Mouse (Mus musculus): ENCODE data around the gene Lypd3.

Gene Lypd3

DNA sequence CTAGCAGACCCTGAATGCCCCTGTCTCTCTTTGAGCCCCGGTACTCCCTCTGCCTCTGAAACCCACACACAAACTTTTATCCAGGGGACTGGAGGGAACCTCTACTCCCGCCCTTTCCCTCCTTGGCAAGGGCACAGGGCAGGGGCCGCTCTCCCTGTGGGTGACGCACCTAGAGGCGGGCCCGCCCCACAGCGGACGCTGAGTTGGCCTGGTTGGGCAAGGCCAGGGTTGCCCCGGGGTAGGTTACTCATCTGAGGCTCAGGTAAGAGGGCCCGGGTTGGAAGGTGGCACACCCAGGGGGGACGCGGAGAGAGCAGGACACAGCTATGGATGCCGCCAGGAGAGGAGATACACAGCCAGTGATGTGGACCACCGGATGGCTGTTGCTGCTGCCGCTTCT lies at the start of gene Lypd3:
Gene Lypd3 (plus strand): TSS at position 287 of the 400 bp plus-strand sequence.
- no peak for DNase-seq (ENCODE audit: low spot score)

GRCm38 (mm10) chr7:24586828-24587227 lies 49.5 kb upstream of the Lypd3 start:
- DNase-seq (ENCODE audit: low spot score), result no peak

- peak; percentile 61 for DNase-seq (ENCODE audit: low spot score)
Measured at GRCm38 (mm10) chr7:24587330-24588105, 48.8 kb upstream of the Lypd3 start, which contains the start of the genes Ethe1 and Zfp575. Gene Ethe1 (plus strand): TSS chr7:24587543. Gene Zfp575 (minus strand): TSS chr7:24587641.

DNA sequence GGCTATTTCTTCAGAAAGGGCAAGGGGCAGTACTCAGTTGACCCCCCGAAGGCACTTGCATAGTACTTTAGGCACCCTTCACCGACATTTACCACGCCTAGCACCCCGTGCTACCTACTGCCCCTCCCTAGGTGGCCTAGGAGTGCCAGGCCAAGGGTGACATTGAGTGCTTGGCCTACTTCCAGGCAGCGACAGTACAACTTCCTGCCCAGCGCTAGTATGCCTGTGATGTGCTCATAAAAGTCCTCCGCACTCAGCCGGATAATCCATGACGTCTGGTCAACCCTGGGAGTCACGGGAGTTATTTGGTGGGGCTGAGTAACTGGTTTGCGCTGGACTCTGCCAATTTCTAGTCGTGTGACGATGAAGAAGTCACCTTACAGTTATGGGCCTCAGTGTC lies 48.0 kb upstream of the Lypd3 start:
- no peak for DNase-seq (ENCODE audit: low spot score)

DNA sequence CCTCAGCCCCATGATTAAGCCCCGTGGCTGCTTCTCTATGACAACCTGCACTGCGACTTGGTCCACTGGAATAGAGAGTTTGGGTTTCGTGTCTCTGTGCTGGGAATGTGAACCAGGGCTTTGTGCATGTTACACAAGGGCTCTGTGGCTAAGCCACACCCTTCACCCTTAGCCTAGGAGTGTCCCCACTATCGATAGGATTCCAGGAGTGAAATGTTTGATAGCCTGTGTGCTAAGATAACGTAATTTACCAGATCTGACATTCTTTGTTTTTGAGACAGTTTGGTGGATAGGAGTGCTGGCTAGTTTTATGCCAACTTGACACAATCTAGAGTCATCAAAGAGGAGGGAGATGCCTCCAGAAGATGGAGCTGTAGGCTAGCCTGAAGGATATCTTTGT lies 44.6 kb upstream of the Lypd3 start:
- DNase-seq (ENCODE audit: low spot score), result no peak

DNA sequence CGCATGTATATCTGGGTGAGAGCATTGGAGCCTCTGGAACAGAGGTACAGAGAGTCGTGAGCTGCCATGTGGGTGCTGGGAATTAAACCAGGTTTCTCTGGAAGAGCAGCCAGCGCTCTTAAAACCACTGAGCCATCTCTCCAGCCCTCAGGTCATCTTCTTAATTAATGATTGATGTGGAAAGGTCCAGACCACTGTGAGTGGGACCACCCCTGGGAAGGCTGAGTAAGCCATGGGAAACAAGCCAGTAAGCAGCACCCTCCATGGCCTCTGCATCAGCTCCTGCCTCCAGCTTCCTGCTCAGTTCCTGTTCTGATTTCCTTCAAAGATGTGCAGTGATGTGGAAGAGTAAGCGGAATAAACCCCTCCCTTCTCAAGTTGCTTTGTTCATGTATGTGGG lies 44.2 kb upstream of the Lypd3 start:
- DNase-seq (ENCODE audit: low spot score), result no peak

DNA sequence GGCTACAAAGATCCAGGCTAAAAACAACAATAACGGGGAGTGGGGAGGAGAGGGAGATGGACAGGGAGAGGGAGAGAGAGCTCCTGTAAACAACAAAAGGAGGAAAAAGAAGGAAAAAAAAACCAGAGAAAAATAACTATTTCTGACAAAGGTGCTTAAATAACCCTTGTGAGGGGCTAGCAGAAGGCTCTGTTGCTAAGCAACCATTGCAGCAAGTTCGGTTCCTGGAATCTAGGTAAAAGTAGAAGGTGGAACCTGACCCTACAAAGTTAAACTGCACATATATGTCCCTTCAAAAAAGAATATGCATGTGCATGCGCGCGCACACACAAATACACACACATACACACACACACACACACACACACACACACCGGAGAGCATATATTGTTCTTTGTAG lies 43.6 kb upstream of the Lypd3 start:
- no peak for DNase-seq (ENCODE audit: low spot score)

- DNase-seq (ENCODE audit: low spot score), result peak; percentile 51
Measured at GRCm38 (mm10) chr7:24593621-24594308, 42.6 kb upstream of the Lypd3 start.

DNA sequence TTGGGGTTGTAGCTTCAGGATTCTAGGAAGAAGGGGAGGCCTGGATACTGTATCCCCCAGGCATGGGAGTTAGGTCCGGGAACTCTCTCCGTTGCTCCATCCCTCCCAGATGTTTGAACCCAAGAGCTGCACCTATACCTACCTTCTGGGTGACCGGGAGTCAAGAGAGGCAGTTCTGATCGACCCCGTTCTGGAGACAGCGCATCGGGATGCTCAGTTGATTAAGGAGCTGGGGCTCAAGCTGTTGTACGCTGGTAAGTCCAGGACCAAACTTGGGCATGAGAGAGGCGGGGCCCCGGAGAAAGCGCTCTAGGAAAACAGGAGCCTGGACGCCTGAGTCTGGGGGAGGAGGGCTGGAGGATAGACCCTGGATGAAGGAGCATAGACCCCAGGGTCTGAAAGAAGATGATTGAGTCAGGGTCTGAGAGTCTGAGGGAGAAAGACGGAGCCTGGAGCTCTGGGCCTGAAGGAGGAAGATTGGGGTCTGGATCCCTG lies 42.0 kb upstream of the Lypd3 start:
- DNase-seq (ENCODE audit: low spot score), result no peak

DNA sequence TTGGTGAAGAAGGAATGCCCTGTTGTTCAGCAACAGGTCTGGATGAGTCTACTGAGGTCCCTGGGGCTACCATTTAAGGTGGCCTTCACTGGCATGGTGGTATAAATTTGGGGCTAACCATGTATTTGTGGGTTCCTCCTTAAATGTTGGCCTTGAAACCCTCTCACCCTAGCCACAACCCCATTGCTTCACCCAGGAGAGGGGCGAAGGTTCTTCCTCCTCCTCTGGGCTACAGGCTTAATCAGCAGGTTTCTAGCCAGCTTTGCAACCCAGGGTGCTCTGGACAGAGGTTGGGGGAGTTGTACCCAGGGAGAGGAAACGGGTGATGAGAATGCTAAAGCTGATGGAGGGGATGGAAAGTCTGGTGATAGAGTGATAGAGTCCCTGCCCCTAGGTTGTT lies 40.9 kb upstream of the Lypd3 start:
- DNase-seq (ENCODE audit: low spot score), result no peak

DNA sequence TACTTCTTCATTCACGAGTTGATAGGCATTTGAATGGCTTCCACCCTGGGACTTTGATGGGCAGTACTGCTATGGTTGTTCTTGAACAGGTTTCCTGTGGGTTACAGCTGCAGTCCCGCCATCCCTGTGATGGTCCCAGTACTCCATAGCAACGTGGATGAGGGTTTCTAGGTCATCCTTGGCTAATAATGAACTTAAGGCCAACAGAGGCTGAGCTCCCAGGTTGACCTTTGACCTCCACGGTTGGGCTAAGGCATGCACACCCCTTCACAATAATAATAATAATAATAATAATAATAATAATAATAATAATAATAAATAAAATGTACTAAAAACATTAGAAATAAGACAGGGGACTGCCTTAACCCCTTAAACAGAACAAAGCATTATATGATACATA lies 38.2 kb upstream of the Lypd3 start:
- DNase-seq (ENCODE audit: low spot score), result no peak

- DNase-seq (ENCODE audit: low spot score), result no peak
Measured at GRCm38 (mm10) chr7:24599211-24600067, 36.9 kb upstream of the Lypd3 start.

GRCm38 (mm10) chr7:24600941-24601597 lies 35.3 kb upstream of the Lypd3 start:
- DNase-seq (ENCODE audit: low spot score), result peak; percentile 92

GRCm38 (mm10) chr7:24605561-24605960 lies 30.8 kb upstream of the Lypd3 start:
- no peak for DNase-seq (ENCODE audit: low spot score)

- no peak for DNase-seq (ENCODE audit: low spot score)
Measured at GRCm38 (mm10) chr7:24606046-24606445, 30.3 kb upstream of the Lypd3 start.

- DNase-seq (ENCODE audit: low spot score), result no peak
Measured at GRCm38 (mm10) chr7:24608017-24608416, 28.3 kb upstream of the Lypd3 start.

GRCm38 (mm10) chr7:24608561-24608960 lies 27.8 kb upstream of the Lypd3 start:
- DNase-seq (ENCODE audit: low spot score), result no peak

DNA sequence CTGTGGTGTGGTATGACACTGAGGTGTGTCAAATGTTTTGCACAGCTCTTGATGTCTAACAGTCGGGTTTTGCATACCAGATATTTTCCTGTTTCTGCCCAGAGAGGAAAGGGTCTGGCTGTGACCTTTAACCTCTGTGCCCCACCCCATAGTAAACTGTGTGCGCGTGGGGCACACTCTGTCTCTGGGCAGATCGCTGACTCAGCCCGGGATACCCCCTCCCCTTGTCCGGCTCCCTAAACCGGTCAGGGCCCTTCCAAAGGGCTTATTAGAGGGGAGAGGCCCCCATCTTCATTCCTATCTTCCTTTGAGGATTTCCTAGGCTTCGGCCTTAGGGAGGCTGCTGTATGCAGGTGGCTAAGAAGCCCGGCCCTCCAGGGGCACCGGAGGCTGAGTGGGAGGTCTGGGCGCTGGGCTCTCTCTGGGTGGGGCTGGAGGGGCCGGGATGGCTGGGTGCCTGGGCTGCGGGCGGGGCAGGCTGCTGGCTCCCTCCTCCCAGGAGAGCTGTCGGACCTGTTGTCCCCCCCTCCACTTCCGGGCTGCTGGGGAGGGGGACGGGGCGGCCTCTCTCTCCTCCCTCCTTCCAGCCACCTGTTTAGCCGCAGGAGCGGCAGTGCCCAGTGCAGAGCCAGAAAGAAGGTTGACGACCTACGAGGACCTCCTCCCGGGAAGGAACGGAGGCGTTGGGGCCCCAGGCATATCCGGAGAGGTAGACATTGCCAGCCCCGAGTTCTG lies 26.0 kb upstream of the Lypd3 start, which contains the start of gene Phldb3:
Gene Phldb3 (plus strand): TSS at position 620 of the 735 bp plus-strand sequence.
- no peak for DNase-seq (ENCODE audit: low spot score)

DNA sequence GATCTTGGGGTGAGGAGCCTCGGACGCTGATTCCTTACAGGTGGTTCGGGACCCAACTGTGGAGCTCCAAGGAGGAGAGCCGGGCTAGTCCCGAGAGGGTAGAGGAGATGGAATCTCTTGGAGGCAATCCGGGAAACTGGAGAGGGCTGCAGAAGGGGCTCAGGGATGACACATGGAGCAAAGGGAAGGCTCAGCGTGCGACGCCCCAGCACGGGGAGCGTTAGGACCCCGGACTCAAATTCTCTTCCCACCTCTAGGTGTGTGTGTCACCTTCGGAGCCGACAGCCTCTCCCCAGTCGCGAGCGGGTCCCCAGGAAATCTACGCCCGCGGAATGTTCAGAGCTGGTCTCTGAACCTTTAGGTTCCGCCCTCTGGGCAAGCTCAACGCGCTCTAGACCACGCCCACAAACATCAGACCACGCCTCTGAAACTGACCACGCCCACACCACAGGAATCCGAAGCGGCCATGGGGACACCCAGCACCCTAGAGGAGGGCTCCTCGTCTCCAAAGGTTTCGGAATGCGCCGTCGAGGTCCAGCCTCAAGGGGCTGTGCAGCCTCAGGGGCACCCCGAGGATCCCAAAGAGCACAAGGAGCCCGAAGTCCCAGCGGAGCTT lies 25.4 kb upstream of the Lypd3 start:
- no peak for DNase-seq (ENCODE audit: low spot score)

GRCm38 (mm10) chr7:24611709-24612108 lies 24.6 kb upstream of the Lypd3 start:
- no peak for DNase-seq (ENCODE audit: low spot score)

Measured in left cerebral cortex, adult 11 months (tissue).